ENCODE assay signal across 10 mouse cellular contexts in genomic region chr7:91442447-91443376, GRCm38 (mm10).
DNase-seq lines count a peak whose midpoint lies in the region; ATAC-seq and TF ChIP-seq lines count a peak whose summit lies in the region.
"Had no signal": no experiment of that assay in that cellular context is flagged by ENCODE, and none has a peak within 500 bp of the region (broad histone marks: within the 10 kb centered on the region; RNA-seq: fewer than 3 reads in every experiment).

No protein-coding gene starts in this region.

- H3K4me1 ChIP-seq in forebrain, embryonic 11.5 days (replicated peaks; ENCODE audit: control insufficient read depth, insufficient read depth, low read length): no peaks in the 10 kb centered on the region
- peaks cover 3% of the 10 kb centered on the region; the same call in 1 of the 2 replicates for H3K4me1 ChIP-seq in forebrain, embryonic 10.5 days
- H3K4me1 ChIP-seq in forebrain, postnatal 0 days (ENCODE audit: insufficient read depth): peaks cover 17% of the 10 kb centered on the region

- DNase-seq in forebrain, embryonic 11.5 days (ENCODE audit: low spot score): no peak
- DNase-seq in forebrain, embryonic 10.5 days (ENCODE audit: extremely low spot score, low spot score): no peak
- DNase-seq in forebrain, postnatal 0 days: peak; percentile 83
- peak; percentile 30 to 39 for DNase-seq in left cerebral cortex, postnatal 36 days (ENCODE audit: low spot score in 2 of 2)
- DNase-seq in right cerebral cortex, postnatal 14 days: peak; percentile 9
- no peak for DNase-seq in testis, postnatal 10 days (ENCODE audit: low spot score)
- no peak for DNase-seq in thymus, postnatal 10 days (ENCODE audit: low spot score in 2 of 2)
- DNase-seq in kidney, postnatal 4 days: no peak
- DNase-seq: cerebellum, adult 2 months; liver, postnatal 0 days had no signal

- intact Hi-C loops in left cerebral cortex, postnatal 36 days (cut with DNase I): no loop called here

- no peak overlapping the region for H3K9ac ChIP-seq in forebrain, embryonic 11.5 days (ENCODE audit: low read length)
- no peak overlapping the region for H3K9ac ChIP-seq in forebrain, postnatal 0 days
- H3K9ac ChIP-seq: liver, postnatal 0 days had no signal

- H3K27ac ChIP-seq in forebrain, embryonic 11.5 days (ENCODE audit: low read depth, low read length): peak overlapping the region; percentile 52
- H3K27ac ChIP-seq in forebrain, embryonic 10.5 days: no peak overlapping the region
- peak overlapping the region; percentile 91 for H3K27ac ChIP-seq in forebrain, postnatal 0 days (ENCODE audit: low read depth, low read length)

- no peaks in the 10 kb centered on the region for H3K36me3 ChIP-seq in forebrain, embryonic 11.5 days (ENCODE audit: control insufficient read depth, insufficient read depth, low read length)
- H3K36me3 ChIP-seq in forebrain, embryonic 10.5 days (replicated peaks): no peaks in the 10 kb centered on the region
- no peaks in the 10 kb centered on the region for H3K36me3 ChIP-seq in forebrain, postnatal 0 days (ENCODE audit: insufficient read depth)

- no peak for TF ChIP-seq CTCF in forebrain, postnatal 0 days (IDR thresholded peaks at IDR 0.05; ENCODE audit: low read depth)

- WGBS in forebrain, embryonic 11.5 days: 63% methylated on average over 11 of the region's 11 CpGs
- WGBS in forebrain, embryonic 10.5 days: 69% methylated on average over 11 of the region's 11 CpGs
- 44% methylated on average over 11 of the region's 11 CpGs for WGBS in forebrain, postnatal 0 days

- H3K4me3 ChIP-seq in forebrain, embryonic 11.5 days (ENCODE audit: low read depth, low read length): no peak overlapping the region
- no peak overlapping the region for H3K4me3 ChIP-seq in forebrain, embryonic 10.5 days
- no peak overlapping the region for H3K4me3 ChIP-seq in forebrain, postnatal 0 days (ENCODE audit: low read depth, low read length)

- ATAC-seq in forebrain, embryonic 11.5 days (replicated peaks; ENCODE audit: low FRiP score): peak; percentile 60
- ATAC-seq in forebrain, postnatal 0 days: peak; percentile 95
- ATAC-seq: liver, postnatal 0 days had no signal

- H3K27me3 ChIP-seq in forebrain, embryonic 11.5 days (ENCODE audit: control insufficient read depth, insufficient read depth, low read length): no peaks in the 10 kb centered on the region
- H3K27me3 ChIP-seq in forebrain, embryonic 10.5 days (ENCODE audit: poor library complexity, severe bottlenecking): no peaks in the 10 kb centered on the region
- no peaks in the 10 kb centered on the region for H3K27me3 ChIP-seq in forebrain, postnatal 0 days (ENCODE audit: insufficient read depth, low read length)

- H3K4me2 ChIP-seq in forebrain, embryonic 11.5 days (ENCODE audit: low read depth, low read length, severe bottlenecking): no peak overlapping the region
- H3K4me2 ChIP-seq in forebrain, postnatal 0 days (ENCODE audit: low read depth): peak overlapping the region; percentile 5; the same call in 1 of the 2 replicates

- H3K9me3 ChIP-seq in forebrain, embryonic 11.5 days (ENCODE audit: control insufficient read depth, low read length): no peaks in the 10 kb centered on the region
- H3K9me3 ChIP-seq in forebrain, embryonic 10.5 days: no peaks in the 10 kb centered on the region
- H3K9me3 ChIP-seq in forebrain, postnatal 0 days (ENCODE audit: low read length): no peaks in the 10 kb centered on the region

Comparison
In these comparisons a context has a peak if more than half of its experiments do, and no peak if none do; other contexts are left out.
1. DNase-seq: peak in forebrain, postnatal 0 days (single experiment), left cerebral cortex, postnatal 36 days (2 of 2) and right cerebral cortex, postnatal 14 days (single experiment); none in forebrain, embryonic 11.5 days (single experiment), forebrain, embryonic 10.5 days (single experiment), testis, postnatal 10 days (single experiment), thymus, postnatal 10 days (0 of 2) and kidney, postnatal 4 days (0 of 2).